Mouse (Mus musculus) E14TG2a.4 (cell line): Measurements from ENCODE around the gene Vps11.

Experiments used
- CTCF ChIP-seq: conservative IDR thresholded peaks from 2 replicates; pipeline ENCODE4 v1.5.1; 2014; ENCODE audit warnings: low read length
- NANOG ChIP-seq: IDR thresholded peaks from 2 replicates; pipeline ENCODE4 v1.6.1; 2014; ENCODE audit warnings: borderline replicate concordance, low read length, mixed read lengths

DNA sequence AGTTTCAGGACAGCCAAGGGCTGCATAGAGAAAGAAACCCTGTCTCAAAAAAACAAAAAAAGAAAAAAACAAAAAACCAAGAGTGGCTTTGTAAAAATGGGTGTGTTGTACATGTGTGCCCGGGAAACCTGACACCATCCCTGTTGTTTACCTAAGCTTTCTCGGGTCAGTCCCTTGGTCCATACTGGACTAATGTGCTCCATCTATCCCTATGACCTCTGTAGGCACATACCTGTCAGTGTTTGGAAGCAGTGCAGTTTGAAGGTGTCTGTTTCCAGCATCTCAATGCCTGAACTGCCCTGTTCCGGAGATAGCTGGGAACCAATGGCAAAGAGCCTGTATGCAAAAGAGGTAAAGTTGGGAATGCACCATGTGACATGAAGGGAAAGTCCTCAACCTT, 43.5 kb upstream of the Vps11 start:
- TF ChIP-seq CTCF (no peak), NANOG (no peak)
